7 mouse cellular contexts compared by ENCODE assay signal in the genomic region with DNA sequence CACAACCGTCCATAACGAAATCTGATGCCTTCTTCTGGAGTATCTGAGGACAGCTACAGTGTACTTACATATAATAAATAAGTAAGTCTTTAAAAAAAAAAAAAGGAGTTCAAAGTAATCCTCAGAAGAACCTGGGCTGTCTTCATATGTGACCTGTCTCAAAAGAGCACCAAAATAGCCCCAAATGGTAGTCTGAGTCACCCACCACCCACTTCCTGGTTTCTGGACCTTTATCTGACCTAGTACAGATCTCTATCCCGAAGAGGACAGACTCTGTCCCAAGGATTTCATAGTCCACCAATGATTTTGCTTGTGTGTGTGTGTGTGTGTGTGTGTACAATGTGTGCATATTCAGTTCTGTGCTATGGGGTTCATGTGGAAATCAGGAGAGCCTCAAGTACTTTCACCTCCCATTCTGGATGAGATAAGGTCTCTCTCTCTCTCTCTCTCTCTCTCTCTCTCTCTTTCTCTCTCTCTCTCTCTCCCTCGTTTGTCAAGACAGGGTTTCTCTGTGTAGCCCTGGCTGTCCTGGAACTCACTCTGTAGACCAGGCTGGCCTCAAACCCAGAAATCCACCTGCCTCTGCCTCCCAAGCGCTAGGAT. TPM values are rescaled to one million over a fixed set of nuclear protein-coding genes. Genes with fewer than 3 reads are reported as not detected.
DNase-seq lines count a peak whose midpoint lies in the region; ATAC-seq and TF ChIP-seq lines count a peak whose summit lies in the region.
"Not testable (repeated sequence)": the region's sequence is repeated elsewhere in the genome, so short reads cannot be mapped to it uniquely, and the experiment has no call there.

No protein-coding gene starts in this region.

- H3K36me3 ChIP-seq in MEL (ENCODE audit: control insufficient read depth in 1 of 2, insufficient read depth in 2 of 2, low read length in 2 of 2) = peaks cover 0 to 13% of the 10 kb centered on the region in 2 experiments; a peak in 2 of 4 replicates
- not testable (repeated sequence) for H3K36me3 ChIP-seq in embryonic facial prominence, embryonic 15.5 days; heart, embryonic 10.5 days; heart, postnatal 0 days (replicated peaks; ENCODE audit: control insufficient read depth, insufficient read depth, low read length); kidney, embryonic 15.5 days; limb, embryonic 15.5 days
- peaks cover 20% of the 10 kb centered on the region for H3K36me3 ChIP-seq in spleen, adult 2 months (ENCODE audit: control insufficient read depth, insufficient read depth, low read length)

- TF ChIP-seq RAD21 in MEL (IDR thresholded peaks at IDR 0.05; ENCODE audit: low read depth, low read length) = not testable (repeated sequence)

- TF ChIP-seq EP300 in MEL (IDR thresholded peaks at IDR 0.05; ENCODE audit: low read depth in 1 of 2, low read length in 2 of 2) = peak in 1 of 2 experiments; percentile 16; a peak in 1 of 4 replicates
- not testable (repeated sequence) for TF ChIP-seq EP300 in heart, postnatal 0 days (IDR thresholded peaks at IDR 0.05; ENCODE audit: low read depth)

- H3K9me3 ChIP-seq in MEL (replicated peaks; ENCODE audit: insufficient read depth, low read length); embryonic facial prominence, embryonic 15.5 days (replicated peaks); heart, embryonic 10.5 days; heart, postnatal 0 days (replicated peaks; ENCODE audit: control insufficient read depth, low read length); kidney, embryonic 15.5 days (replicated peaks); limb, embryonic 15.5 days: not testable (repeated sequence)

- H3K9ac ChIP-seq in MEL (ENCODE audit: control insufficient read depth, low read depth, low read length, poor library complexity, severe bottlenecking); embryonic facial prominence, embryonic 15.5 days; heart, postnatal 0 days (replicated peaks; ENCODE audit: low read depth, low read length); kidney, embryonic 15.5 days; limb, embryonic 15.5 days: not testable (repeated sequence)

- 84% methylated on average over 5 of the region's 5 CpGs for WGBS in embryonic facial prominence, embryonic 15.5 days
- 79% methylated on average over 5 of the region's 5 CpGs for WGBS in heart, embryonic 10.5 days
- 74% methylated on average over 5 of the region's 5 CpGs for WGBS in heart, postnatal 0 days
- WGBS in kidney, embryonic 15.5 days = 79% methylated on average over 5 of the region's 5 CpGs
- 81% methylated on average over 5 of the region's 5 CpGs for WGBS in limb, embryonic 15.5 days
- WGBS in spleen, adult 2 months = 68% methylated on average over 5 of the region's 5 CpGs

- H3K4me2 ChIP-seq in embryonic facial prominence, embryonic 15.5 days (replicated peaks); heart, postnatal 0 days (ENCODE audit: low read depth, low read length); kidney, embryonic 15.5 days; limb, embryonic 15.5 days: not testable (repeated sequence)

- not testable (repeated sequence) for H3K27me3 ChIP-seq in MEL (ENCODE audit: control insufficient read depth in 1 of 2, insufficient read depth in 2 of 2, low read length in 2 of 2); embryonic facial prominence, embryonic 15.5 days; heart, embryonic 10.5 days (ENCODE audit: insufficient read depth, poor library complexity, severe bottlenecking); heart, postnatal 0 days (ENCODE audit: control insufficient read depth, insufficient read depth, low read length); kidney, embryonic 15.5 days; limb, embryonic 15.5 days; spleen, adult 2 months (ENCODE audit: control insufficient read depth, insufficient read depth, low read length)

- peaks cover 0 to 23% of the 10 kb centered on the region in 2 experiments; a peak in 2 of 4 replicates for H3K4me1 ChIP-seq in MEL (ENCODE audit: control insufficient read depth in 1 of 2, insufficient read depth in 2 of 2, low read length in 2 of 2)
- H3K4me1 ChIP-seq in embryonic facial prominence, embryonic 15.5 days = peaks cover 36% of the 10 kb centered on the region
- peaks cover 38% of the 10 kb centered on the region for H3K4me1 ChIP-seq in heart, embryonic 10.5 days
- H3K4me1 ChIP-seq in heart, postnatal 0 days (ENCODE audit: control insufficient read depth, insufficient read depth) = peaks cover 20% of the 10 kb centered on the region
- H3K4me1 ChIP-seq in kidney, embryonic 15.5 days = peaks cover 37% of the 10 kb centered on the region
- H3K4me1 ChIP-seq in limb, embryonic 15.5 days = peaks cover 34% of the 10 kb centered on the region
- peaks cover 28% of the 10 kb centered on the region; the same call in 1 of the 2 replicates for H3K4me1 ChIP-seq in spleen, adult 2 months (ENCODE audit: control insufficient read depth, insufficient read depth, insufficient read length)

- TF ChIP-seq POLR2A in MEL (IDR thresholded peaks at IDR 0.05; ENCODE audit: control insufficient read depth in 1 of 2, insufficient read depth in 1 of 2, low read depth in 1 of 2, low read length in 2 of 2, poor library complexity in 1 of 2); spleen, adult 2 months (IDR thresholded peaks at IDR 0.05; ENCODE audit: low read depth, low read length): not testable (repeated sequence)

- TF ChIP-seq CTCF in MEL (IDR thresholded peaks at IDR 0.05 in 2 of 3, conservative IDR thresholded peaks at IDR 0.05 in 1 of 3; ENCODE audit: control insufficient read depth in 1 of 3, insufficient read depth in 1 of 3, low read depth in 2 of 3, low read length in 3 of 3, poor library complexity in 1 of 3, severe bottlenecking in 1 of 3); heart, postnatal 0 days (IDR thresholded peaks at IDR 0.05; ENCODE audit: low read depth); spleen, adult 2 months (IDR thresholded peaks at IDR 0.05; ENCODE audit: extremely low read depth, insufficient read depth, insufficient read length, insufficient replicate concordance): not testable (repeated sequence)

- H3K27ac ChIP-seq in MEL (ENCODE audit: control insufficient read depth, low read depth, low read length) = not testable (repeated sequence)
- H3K27ac ChIP-seq in embryonic facial prominence, embryonic 15.5 days (replicated peaks) = peak overlapping the region; percentile 95
- peak overlapping the region; percentile 88 for H3K27ac ChIP-seq in heart, embryonic 10.5 days
- peak overlapping the region; percentile 94; the same call in 1 of the 2 replicates for H3K27ac ChIP-seq in heart, postnatal 0 days (ENCODE audit: low read depth)
- peak overlapping the region; percentile 90 for H3K27ac ChIP-seq in kidney, embryonic 15.5 days
- peak overlapping the region; percentile 91; the same call in 1 of the 2 replicates for H3K27ac ChIP-seq in limb, embryonic 15.5 days
- peak overlapping the region; percentile 86; the same call in 1 of the 2 replicates for H3K27ac ChIP-seq in spleen, adult 2 months (ENCODE audit: insufficient read depth, low read length)

- not testable (repeated sequence) for ATAC-seq in embryonic facial prominence, embryonic 15.5 days (ENCODE audit: insufficient number of reproducible peaks, low FRiP score, low TSS enrichment, low read depth); heart, postnatal 0 days (ENCODE audit: insufficient read depth, low read depth); kidney, embryonic 15.5 days (replicated peaks; ENCODE audit: low FRiP score); limb, embryonic 15.5 days (ENCODE audit: insufficient number of reproducible peaks, low FRiP score, low TSS enrichment, low read depth)

- H3K4me3 ChIP-seq in MEL (ENCODE audit: control insufficient read depth in 1 of 2, insufficient read depth in 1 of 2, low read depth in 2 of 2, low read length in 2 of 2); embryonic facial prominence, embryonic 15.5 days (replicated peaks); heart, embryonic 10.5 days; heart, postnatal 0 days (ENCODE audit: low read depth, low read length); kidney, embryonic 15.5 days (replicated peaks); limb, embryonic 15.5 days; spleen, adult 2 months (ENCODE audit: extremely low read depth, insufficient read depth, insufficient read length): not testable (repeated sequence)

- H3K79me2 ChIP-seq in MEL (ENCODE audit: control insufficient read depth, insufficient read depth, low read length, poor library complexity) = not testable (repeated sequence)

- peak; percentile 34 for DNase-seq in MEL (ENCODE audit: low read depth, low spot score)
- DNase-seq in heart, embryonic 10.5 days (ENCODE audit: low spot score); heart, postnatal 0 days (ENCODE audit: low spot score); spleen, adult 2 months (ENCODE audit: low read depth in 1 of 2, low spot score in 2 of 2): not testable (repeated sequence)

TF ChIP-seq in MEL, 35 proteins besides CTCF, POLR2A, EP300 and RAD21 (continues in another document):
- TF ChIP-seq JUND (IDR thresholded peaks at IDR 0.05; ENCODE audit: low read depth, low read length) = peak; percentile 67; the same call in 1 of the 2 replicates

RNA-seq across cellular contexts. Expression of gene Tex2, which starts 43.8 kb away (rescaled TPM):
- 21.9 and 24.8 TPM in 2 replicates for total RNA-seq in MEL (2012; rRNA removed)
- 10 to 100 TPM in 1 of 2 experiments, not detected in 1; 13.7 TPM for polyA plus RNA-seq in MEL (2012; ENCODE audit: insufficient read depth in 1 of 2, insufficient read length in 2 of 2, low read depth in 1 of 2, low replicate concordance in 2 of 2, missing spikeins in 1 of 2)
- 11.7 and 11.9 TPM in 2 replicates for polyA plus RNA-seq in embryonic facial prominence, embryonic 15.5 days (2015; fragmentation: Nextera tagmentation; extraction: Ambion mirVana)
- polyA plus RNA-seq in heart, embryonic 10.5 days (2016; fragmentation: Nextera tagmentation; extraction: Ambion mirVana) = 12.5 and 17.9 TPM in 2 replicates
- 23.7 and 37.4 TPM in 2 replicates for total RNA-seq in heart, postnatal 0 days (2014; rRNA removed; ENCODE audit: low replicate concordance)
- 14.0 and 14.5 TPM in 2 replicates for polyA plus RNA-seq in heart, postnatal 0 days (2015; fragmentation: Nextera tagmentation; extraction: Ambion mirVana)
- polyA plus RNA-seq in kidney, embryonic 15.5 days (2015; fragmentation: Nextera tagmentation; extraction: Ambion mirVana) = 8.5 and 9.3 TPM in 2 replicates
- 10.4 and 10.9 TPM in 2 replicates for polyA plus RNA-seq in limb, embryonic 15.5 days (2015; fragmentation: Nextera tagmentation; extraction: Ambion mirVana)
- polyA plus RNA-seq in spleen, adult 2 months (2012; rRNA removed) = 5.8 and 6.6 TPM in 2 replicates
